Mouse (Mus musculus): ENCODE measurements around the gene Abca4. TPM values are rescaled to one million over a fixed set of nuclear protein-coding genes. Genes with fewer than 3 reads are reported as not detected.

The Abca4 gene
- polyA plus RNA-seq, 1 experiment from 2014 or later = 1.5 TPM

- ATAC-seq (replicated peaks; ENCODE audit: low FRiP score) (no peak), DNase-seq (ENCODE audit: low spot score) (no peak)
- 44% methylated on average over 9 of the region's 9 CpGs for WGBS
- Histone ChIP-seq H3K4me3 (ENCODE audit: low read depth, low read length) (no peak overlapping the region), H3K36me3 (ENCODE audit: control insufficient read depth, insufficient read depth, low read length) (no peaks in the 10 kb centered on the region), H3K4me2 (ENCODE audit: low read depth, low read length, severe bottlenecking) (no peak overlapping the region), H3K27me3 (ENCODE audit: control insufficient read depth, insufficient read depth, low read length) (no peaks in the 10 kb centered on the region), H3K27ac (ENCODE audit: low read depth, low read length) (no peak overlapping the region), H3K9me3 (ENCODE audit: control insufficient read depth, low read length) (no peaks in the 10 kb centered on the region), H3K4me1 (replicated peaks; ENCODE audit: control insufficient read depth, insufficient read depth, low read length) (0 out of 2 replicates have a peak, but pooled peaks cover 3% of the 10 kb centered on the region), H3K9ac (ENCODE audit: low read length) (no peak overlapping the region)
These were observed 67.1 kb downstream of the Abca4 start for GRCm38 (mm10) chr3:122111141-122111981.

- no peaks in the 10 kb centered on the region for H3K27me3 ChIP-seq (ENCODE audit: control insufficient read depth, insufficient read depth, low read length)
- H3K36me3 ChIP-seq (ENCODE audit: control insufficient read depth, insufficient read depth, low read length) = no peaks in the 10 kb centered on the region
- ATAC-seq (replicated peaks; ENCODE audit: low FRiP score) = no peak
- no peak overlapping the region for H3K4me3 ChIP-seq (ENCODE audit: low read depth, low read length)
- peaks cover 5% of the 10 kb centered on the region; the same call in 1 of the 2 replicates for H3K4me1 ChIP-seq (replicated peaks; ENCODE audit: control insufficient read depth, insufficient read depth, low read length)
- no peak overlapping the region for H3K9ac ChIP-seq (ENCODE audit: low read length)
- no peak for DNase-seq (ENCODE audit: low spot score)
- H3K9me3 ChIP-seq (ENCODE audit: control insufficient read depth, low read length) = no peaks in the 10 kb centered on the region
- H3K27ac ChIP-seq (ENCODE audit: low read depth, low read length) = no peak overlapping the region
- H3K4me2 ChIP-seq (ENCODE audit: low read depth, low read length, severe bottlenecking) = no peak overlapping the region
- 73% methylated on average over 9 of the region's 9 CpGs for WGBS
These were observed 74.5 kb downstream of the Abca4 start for GRCm38 (mm10) chr3:122118651-122119214.

GRCm38 (mm10) chr3:122119733-122120132, 75.5 kb downstream of the Abca4 start:
- Histone ChIP-seq H3K27ac (ENCODE audit: low read depth, low read length) (no peak overlapping the region), H3K27me3 (ENCODE audit: control insufficient read depth, insufficient read depth, low read length) (no peaks in the 10 kb centered on the region), H3K4me1 (replicated peaks; ENCODE audit: control insufficient read depth, insufficient read depth, low read length) (peaks cover 5% of the 10 kb centered on the region; the same call in 1 of the 2 replicates), H3K4me3 (ENCODE audit: low read depth, low read length) (no peak overlapping the region), H3K9me3 (ENCODE audit: control insufficient read depth, low read length) (no peaks in the 10 kb centered on the region), H3K4me2 (ENCODE audit: low read depth, low read length, severe bottlenecking) (no peak overlapping the region), H3K36me3 (ENCODE audit: control insufficient read depth, insufficient read depth, low read length) (no peaks in the 10 kb centered on the region), H3K9ac (ENCODE audit: low read length) (no peak overlapping the region)
- no peak for ATAC-seq (replicated peaks; ENCODE audit: low FRiP score)
- 75% methylated on average over 7 of the region's 7 CpGs for WGBS
- no peak for DNase-seq (ENCODE audit: low spot score)

GRCm38 (mm10) chr3:122120217-122120616, 76.0 kb downstream of the Abca4 start:
- WGBS = 78% methylated on average over 7 of the region's 7 CpGs
- H3K27me3 ChIP-seq (ENCODE audit: control insufficient read depth, insufficient read depth, low read length) = no peaks in the 10 kb centered on the region
- no peaks in the 10 kb centered on the region for H3K9me3 ChIP-seq (ENCODE audit: control insufficient read depth, low read length)
- H3K4me2 ChIP-seq (ENCODE audit: low read depth, low read length, severe bottlenecking) = no peak overlapping the region
- no peak overlapping the region for H3K9ac ChIP-seq (ENCODE audit: low read length)
- DNase-seq (ENCODE audit: low spot score) (no peak), ATAC-seq (replicated peaks; ENCODE audit: low FRiP score) (no peak)
- peaks cover 5% of the 10 kb centered on the region; the same call in 1 of the 2 replicates for H3K4me1 ChIP-seq (replicated peaks; ENCODE audit: control insufficient read depth, insufficient read depth, low read length)
- H3K36me3 ChIP-seq (ENCODE audit: control insufficient read depth, insufficient read depth, low read length) = no peaks in the 10 kb centered on the region
- no peak overlapping the region for H3K27ac ChIP-seq (ENCODE audit: low read depth, low read length)
- H3K4me3 ChIP-seq (ENCODE audit: low read depth, low read length) = no peak overlapping the region

GRCm38 (mm10) chr3:122122127-122122663, 78.0 kb downstream of the Abca4 start:
- peak; percentile 87 for ATAC-seq (replicated peaks; ENCODE audit: low FRiP score)
- no peak overlapping the region for H3K27ac ChIP-seq (ENCODE audit: low read depth, low read length)

GRCm38 (mm10) chr3:122122838-122123237, 78.6 kb downstream of the Abca4 start:
- ATAC-seq (replicated peaks; ENCODE audit: low FRiP score) (no peak), DNase-seq (ENCODE audit: low spot score) (no peak)
- Histone ChIP-seq H3K9me3 (ENCODE audit: control insufficient read depth, low read length) (no peaks in the 10 kb centered on the region), H3K4me1 (replicated peaks; ENCODE audit: control insufficient read depth, insufficient read depth, low read length) (peaks cover 5% of the 10 kb centered on the region; the same call in 1 of the 2 replicates), H3K4me3 (ENCODE audit: low read depth, low read length) (no peak overlapping the region), H3K36me3 (ENCODE audit: control insufficient read depth, insufficient read depth, low read length) (no peaks in the 10 kb centered on the region), H3K9ac (ENCODE audit: low read length) (no peak overlapping the region), H3K4me2 (ENCODE audit: low read depth, low read length, severe bottlenecking) (no peak overlapping the region), H3K27me3 (ENCODE audit: control insufficient read depth, insufficient read depth, low read length) (no peaks in the 10 kb centered on the region), H3K27ac (ENCODE audit: low read depth, low read length) (no peak overlapping the region)
- 89% methylated on average over 8 of the region's 8 CpGs for WGBS

More at GRCm38 (mm10) chr3:122122127-122122663, 78.0 kb downstream of the Abca4 start:
- Histone ChIP-seq H3K27me3 (ENCODE audit: control insufficient read depth, insufficient read depth, low read length) (no peaks in the 10 kb centered on the region), H3K4me3 (ENCODE audit: low read depth, low read length) (peak overlapping the region; percentile 6; the same call in 1 of the 2 replicates), H3K4me2 (ENCODE audit: low read depth, low read length, severe bottlenecking) (peak overlapping the region; percentile 37), H3K9ac (ENCODE audit: low read length) (no peak overlapping the region), H3K36me3 (ENCODE audit: control insufficient read depth, insufficient read depth, low read length) (no peaks in the 10 kb centered on the region), H3K4me1 (replicated peaks; ENCODE audit: control insufficient read depth, insufficient read depth, low read length) (peaks cover 5% of the 10 kb centered on the region; the same call in 1 of the 2 replicates), H3K9me3 (ENCODE audit: control insufficient read depth, low read length) (no peaks in the 10 kb centered on the region)
- DNase-seq (ENCODE audit: low spot score) = peak; percentile 92
- WGBS = 14% methylated on average over 17 of the region's 17 CpGs

GRCm38 (mm10) chr3:122128999-122129493, 84.8 kb downstream of the Abca4 start:
- DNase-seq (ENCODE audit: low spot score) (no peak), ATAC-seq (replicated peaks; ENCODE audit: low FRiP score) (peak; percentile 49; the same call in 1 of the 2 replicates)
- no peaks in the 10 kb centered on the region for H3K27me3 ChIP-seq (ENCODE audit: control insufficient read depth, insufficient read depth, low read length)
- H3K36me3 ChIP-seq (ENCODE audit: control insufficient read depth, insufficient read depth, low read length) = no peaks in the 10 kb centered on the region
- H3K4me3 ChIP-seq (ENCODE audit: low read depth, low read length) = no peak overlapping the region
- H3K9ac ChIP-seq (ENCODE audit: low read length) = no peak overlapping the region
- no peak overlapping the region for H3K4me2 ChIP-seq (ENCODE audit: low read depth, low read length, severe bottlenecking)
- 73% methylated on average over 17 of the region's 17 CpGs for WGBS
- H3K4me1 ChIP-seq (replicated peaks; ENCODE audit: control insufficient read depth, insufficient read depth, low read length) = no peaks in the 10 kb centered on the region
- H3K27ac ChIP-seq (ENCODE audit: low read depth, low read length) = no peak overlapping the region
- no peaks in the 10 kb centered on the region for H3K9me3 ChIP-seq (ENCODE audit: control insufficient read depth, low read length)

GRCm38 (mm10) chr3:122130771-122131170, 86.5 kb downstream of the Abca4 start:
- Histone ChIP-seq H3K9me3 (ENCODE audit: control insufficient read depth, low read length) (no peaks in the 10 kb centered on the region), H3K36me3 (ENCODE audit: control insufficient read depth, insufficient read depth, low read length) (no peaks in the 10 kb centered on the region), H3K9ac (ENCODE audit: low read length) (no peak overlapping the region), H3K4me1 (replicated peaks; ENCODE audit: control insufficient read depth, insufficient read depth, low read length) (no peaks in the 10 kb centered on the region), H3K27me3 (ENCODE audit: control insufficient read depth, insufficient read depth, low read length) (no peaks in the 10 kb centered on the region), H3K4me3 (ENCODE audit: low read depth, low read length) (no peak overlapping the region), H3K4me2 (ENCODE audit: low read depth, low read length, severe bottlenecking) (no peak overlapping the region), H3K27ac (ENCODE audit: low read depth, low read length) (no peak overlapping the region)
- WGBS = 72% methylated on average over 4 of the region's 4 CpGs
- no peak for ATAC-seq (replicated peaks; ENCODE audit: low FRiP score)
- no peak for DNase-seq (ENCODE audit: low spot score)
